Mouse (Mus musculus) ES-Bruce4 (cell line): ENCODE results near the gene Fam24a. TPM values are rescaled to one million over a fixed set of nuclear protein-coding genes. Genes with fewer than 3 reads are reported as not detected.

Experiments
- H3K27ac ChIP-seq: 2 replicates; pipeline ENCODE4 v1.5.1; 2012; ENCODE audit warnings: low read length, inconsistent platforms; ENCODE audit not compliant: insufficient read depth
- H3K27me3 ChIP-seq: 2 replicates; pipeline ENCODE4 v1.6.1; 2012; ENCODE audit warnings: mild to moderate bottlenecking, low read length, inconsistent platforms; ENCODE audit not compliant: control insufficient read depth, poor library complexity, insufficient read depth, severe bottlenecking
- H3K36me3 ChIP-seq: 2 replicates; pipeline ENCODE4 v1.6.1; 2012; ENCODE audit warnings: inconsistent platforms, mild to moderate bottlenecking, low read length, moderate library complexity; ENCODE audit not compliant: control insufficient read depth, poor library complexity, insufficient read depth, severe bottlenecking
- H3K4me1 ChIP-seq: one replicate; pipeline ENCODE4 v1.8.1; 2011; ENCODE audit warnings: low read length; ENCODE audit not compliant: control insufficient read depth, insufficient read depth
- H3K4me3 ChIP-seq: 2 replicates; pipeline ENCODE4 v1.5.1; 2011; ENCODE audit warnings: low read depth, mild to moderate bottlenecking, low read length
- H3K9ac ChIP-seq: 2 replicates; pipeline ENCODE4 v1.6.1; 2012; ENCODE audit warnings: low read depth, mild to moderate bottlenecking, inconsistent platforms; ENCODE audit not compliant: poor library complexity, severe bottlenecking
- H3K9me3 ChIP-seq: replicated peaks from 2 replicates; pipeline ENCODE4 v1.6.1; 2012; ENCODE audit warnings: mild to moderate bottlenecking, low read length, inconsistent platforms; ENCODE audit not compliant: control insufficient read depth, poor library complexity, insufficient read depth, severe bottlenecking
- CTCF ChIP-seq: IDR thresholded peaks from one replicate; pipeline ENCODE4 v1.8.1; 2011; ENCODE audit warnings: low read depth, low read length
- EP300 ChIP-seq: IDR thresholded peaks from 2 replicates; pipeline ENCODE4 v1.6.1; 2011; ENCODE audit warnings: low read depth, low read length; ENCODE audit not compliant: insufficient read depth
- POLR2A ChIP-seq: IDR thresholded peaks from one replicate; pipeline ENCODE4 v1.8.1; 2011; ENCODE audit warnings: low read length; ENCODE audit not compliant: insufficient read depth
- polyA plus RNA-seq: library from polyadenylated mRNA; stranded (reverse); fragments of >200 nt; gene quantifications from 2 replicates; pipeline ENCODE4 v1.2.4, GENCODE M21; 2011; ENCODE audit warnings: low read depth; ENCODE audit not compliant: missing spikeins, insufficient read depth, insufficient read length

The Fam24a gene
- polyA plus RNA-seq, 1 experiment = not detected

DNA sequence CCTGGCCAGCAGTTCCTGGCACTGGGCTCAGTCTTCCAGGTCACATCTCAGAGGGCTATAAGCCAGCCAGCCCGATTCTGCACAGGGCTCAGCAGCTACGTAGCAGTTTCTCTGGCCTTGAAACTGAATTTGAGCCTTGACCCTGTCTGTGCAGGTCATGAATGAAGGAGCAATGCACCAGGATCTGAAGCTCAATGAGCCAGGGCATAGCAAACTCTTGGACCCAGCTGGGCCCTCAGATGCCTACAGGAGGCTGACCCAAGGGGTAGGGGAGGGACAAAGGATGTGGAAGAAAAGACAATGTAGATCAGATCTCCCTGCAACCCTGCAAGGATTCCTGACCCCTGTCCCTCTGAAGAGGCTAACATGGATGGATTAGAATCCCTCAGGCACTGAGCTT lies 11.5 kb upstream of the Fam24a start, which contains the start of gene Cuzd1:
Gene Cuzd1, minus strand, starts transcription at position 101 of the 400 bp plus-strand sequence.
- no peak within 1 kb of the TSS for H3K27ac ChIP-seq
- no peaks in the 10 kb centered on the region for H3K9me3 ChIP-seq
- TF ChIP-seq POLR2A (no peak), CTCF (no peak), EP300 (no peak)
- H3K9ac ChIP-seq = no peak within 1 kb of the TSS
- H3K27me3 ChIP-seq = no peaks in the 10 kb centered on the region
- no peaks in the 10 kb centered on the region for H3K4me1 ChIP-seq
- no peaks in the 10 kb centered on the region for H3K36me3 ChIP-seq
- no peak within 1 kb of the TSS for H3K4me3 ChIP-seq

DNA sequence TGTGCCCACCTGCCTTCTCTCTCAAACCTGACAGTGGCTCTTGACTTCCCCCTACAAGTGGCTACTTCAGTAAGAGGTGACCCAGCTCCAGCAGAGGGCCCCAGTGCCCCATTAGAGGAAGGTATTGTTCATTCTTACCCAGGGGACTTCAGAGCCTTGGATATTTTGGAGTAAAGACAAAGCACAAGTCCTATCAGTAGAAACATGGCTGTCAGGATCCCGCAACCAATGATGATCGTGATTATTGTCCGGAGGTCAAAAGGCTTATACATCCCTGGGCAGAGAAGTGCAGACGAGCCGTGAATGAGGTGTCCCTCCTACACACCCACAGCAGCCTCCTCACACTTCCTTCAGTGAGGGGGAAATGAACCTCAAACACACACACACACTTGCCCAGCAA lies 6.6 kb upstream of the Fam24a start:
- Histone ChIP-seq H3K27me3 (no peaks in the 10 kb centered on the region), H3K4me3 (no peak overlapping the region), H3K9me3 (no peaks in the 10 kb centered on the region), H3K9ac (no peak overlapping the region), H3K36me3 (no peaks in the 10 kb centered on the region), H3K27ac (no peak overlapping the region), H3K4me1 (no peaks in the 10 kb centered on the region)
- TF ChIP-seq CTCF = no peak
- no peak for TF ChIP-seq EP300

DNA sequence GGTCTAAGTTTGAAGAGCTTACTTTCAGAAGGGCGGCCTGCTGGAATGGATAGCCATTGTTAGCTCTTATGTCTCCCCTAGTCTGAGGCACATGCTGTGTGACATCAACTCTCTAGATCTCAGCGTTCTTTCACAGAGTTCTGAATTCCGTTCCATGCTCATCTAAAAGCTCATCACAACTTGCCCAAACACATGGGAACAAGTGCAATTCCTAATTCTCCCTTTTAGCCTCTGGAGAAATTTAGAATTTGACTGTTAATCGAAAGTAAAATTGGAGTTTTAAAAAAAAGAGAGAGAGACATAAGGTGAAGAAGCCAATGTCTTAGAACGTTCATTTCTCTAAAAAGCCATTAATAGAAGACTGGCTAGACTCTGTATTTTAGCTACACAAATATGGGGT lies 4.2 kb upstream of the Fam24a start, which contains the start of gene Fam24b:
Gene Fam24b, minus strand, starts transcription at position 101 of the 400 bp plus-strand sequence.
- no peak within 1 kb of the TSS for H3K4me3 ChIP-seq
- no peaks in the 10 kb centered on the region for H3K9me3 ChIP-seq
- no peaks in the 10 kb centered on the region for H3K4me1 ChIP-seq
- H3K27ac ChIP-seq = no peak within 1 kb of the TSS
- no peaks in the 10 kb centered on the region for H3K27me3 ChIP-seq
- TF ChIP-seq CTCF (no peak), EP300 (no peak), POLR2A (no peak)
- no peak within 1 kb of the TSS for H3K9ac ChIP-seq
- H3K36me3 ChIP-seq = no peaks in the 10 kb centered on the region

DNA sequence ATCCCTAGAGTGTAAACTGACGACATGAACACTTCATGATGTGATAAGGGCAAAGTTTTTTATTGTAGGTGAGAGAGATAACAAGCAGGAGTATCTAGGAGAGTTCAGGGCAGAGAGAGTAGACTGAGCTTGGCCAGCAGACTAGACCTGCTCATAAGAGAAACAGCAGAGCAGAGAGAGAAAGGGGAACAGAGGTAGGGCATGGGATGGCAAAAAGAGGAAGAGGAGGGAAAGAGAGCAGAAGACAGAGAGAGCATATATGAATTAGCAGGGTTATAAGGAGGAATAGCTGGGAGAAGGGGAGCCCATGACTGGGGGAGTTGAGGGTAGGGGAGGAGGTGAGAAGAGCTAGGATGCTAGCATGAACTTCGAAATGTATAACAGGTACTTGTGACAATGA lies 2.0 kb upstream of the Fam24a start:
- no peaks in the 10 kb centered on the region for H3K9me3 ChIP-seq
- no peaks in the 10 kb centered on the region for H3K36me3 ChIP-seq
- no peaks in the 10 kb centered on the region for H3K27me3 ChIP-seq
- no peaks in the 10 kb centered on the region for H3K4me1 ChIP-seq
- no peak overlapping the region for H3K4me3 ChIP-seq
- H3K9ac ChIP-seq = no peak overlapping the region
- no peak overlapping the region for H3K27ac ChIP-seq
- no peak for TF ChIP-seq POLR2A
- no peak for TF ChIP-seq EP300
- TF ChIP-seq CTCF = no peak

DNA sequence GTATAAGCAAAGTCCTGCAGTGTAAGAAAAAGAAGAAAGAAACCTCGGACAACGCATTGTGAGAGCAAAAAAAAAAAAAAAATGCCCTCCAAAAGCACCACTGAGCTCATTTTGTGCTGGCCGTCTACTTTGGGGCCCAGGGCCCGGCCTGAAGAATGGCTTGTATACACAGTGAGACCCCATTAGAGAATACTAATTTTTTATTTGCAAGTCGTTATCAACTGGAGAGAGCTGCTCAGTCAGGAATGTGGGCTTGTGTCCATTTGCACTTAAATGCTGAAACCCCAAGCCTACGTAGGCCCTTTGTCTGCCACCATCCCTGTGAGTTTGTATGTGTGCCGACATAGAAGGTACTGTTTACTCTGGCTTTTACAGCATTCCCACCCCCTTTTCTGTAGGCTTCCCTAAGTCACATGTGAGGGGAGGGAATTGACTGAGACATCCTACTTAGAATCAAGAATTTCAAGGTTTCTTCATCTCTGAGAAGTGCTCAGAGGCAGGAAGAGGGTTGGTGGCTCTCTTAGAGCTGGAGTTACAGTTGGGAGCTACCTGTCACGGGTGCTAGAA lies 3.9 kb downstream of the Fam24a start:
- TF ChIP-seq CTCF = no peak
- no peak for TF ChIP-seq POLR2A
- TF ChIP-seq EP300 = no peak
- H3K9ac ChIP-seq = no peak overlapping the region
- no peak overlapping the region for H3K27ac ChIP-seq
- no peak overlapping the region for H3K4me3 ChIP-seq
- 0 out of 2 replicates have a peak, but pooled peaks cover 2% of the 10 kb centered on the region for H3K36me3 ChIP-seq
- no peaks in the 10 kb centered on the region for H3K9me3 ChIP-seq
- no peaks in the 10 kb centered on the region for H3K4me1 ChIP-seq
- no peaks in the 10 kb centered on the region for H3K27me3 ChIP-seq

DNA sequence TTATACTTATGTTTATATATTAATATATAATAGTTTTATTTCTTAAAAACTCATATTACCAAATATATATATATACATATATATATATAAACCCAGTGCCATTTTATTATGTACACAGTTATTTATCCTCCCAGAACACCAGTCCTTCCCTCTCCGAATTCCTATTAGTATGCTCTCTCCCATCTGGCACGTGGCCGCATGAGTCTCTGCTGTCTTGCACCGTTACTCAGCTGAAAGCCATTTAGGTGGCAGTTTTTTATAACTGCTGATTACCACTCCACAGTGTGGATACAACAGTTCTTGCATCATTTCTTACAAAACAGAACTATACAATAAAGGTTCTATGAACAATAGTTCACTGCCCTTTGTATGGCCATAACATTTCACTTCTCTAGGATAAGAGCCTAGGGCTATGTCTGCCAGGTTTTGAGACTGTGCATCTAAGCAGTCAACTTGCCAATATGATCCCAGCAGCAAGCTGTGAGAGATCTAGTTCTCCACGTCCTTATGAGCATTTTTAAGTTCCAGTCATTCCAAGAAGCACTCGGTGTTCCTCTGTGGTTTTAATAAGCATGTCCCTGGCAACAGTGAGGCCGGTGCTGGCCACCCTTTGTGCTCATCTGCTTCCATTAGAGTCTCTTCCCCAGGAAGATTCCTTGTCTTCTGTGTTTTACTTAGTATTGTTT lies 12.3 kb downstream of the Fam24a start:
- Histone ChIP-seq H3K9me3 (no peaks in the 10 kb centered on the region), H3K4me3 (no peak overlapping the region), H3K27me3 (no peaks in the 10 kb centered on the region), H3K9ac (no peak overlapping the region), H3K4me1 (no peaks in the 10 kb centered on the region), H3K36me3 (peaks cover 28% of the 10 kb centered on the region), H3K27ac (no peak overlapping the region)
- TF ChIP-seq POLR2A (no peak), CTCF (no peak), EP300 (no peak)
